Mouse (Mus musculus) ES-Bruce4 (cell line): Measurements from ENCODE around the gene Sh3glb1.

Experiments
- EP300 ChIP-seq: IDR thresholded peaks from 2 replicates; pipeline ENCODE4 v1.6.1; 2011; ENCODE audit warnings: low read depth, low read length; ENCODE audit not compliant: insufficient read depth
- POLR2A ChIP-seq: IDR thresholded peaks from one replicate; pipeline ENCODE4 v1.8.1; 2011; ENCODE audit warnings: low read length; ENCODE audit not compliant: insufficient read depth

DNA sequence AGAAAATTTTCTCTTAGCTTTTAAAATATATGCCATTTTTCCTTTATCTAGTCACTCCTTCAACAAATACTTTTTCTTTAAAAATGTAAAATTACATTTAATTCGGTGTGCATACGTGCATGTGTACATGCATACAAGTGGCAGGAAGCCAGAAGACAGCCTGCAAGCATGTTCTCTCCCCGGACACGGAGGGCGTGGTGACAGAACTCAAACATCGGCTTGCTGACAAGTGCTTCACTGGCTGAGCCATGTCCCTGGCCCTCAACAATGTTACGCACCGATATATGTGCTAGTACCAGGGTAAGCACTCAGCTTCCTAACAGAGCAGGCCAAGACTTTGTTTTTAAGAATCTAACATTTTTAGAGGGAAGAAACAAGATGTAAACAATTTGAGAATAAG, 5.5 kb downstream of the Sh3glb1 start:
- TF ChIP-seq EP300 (no peak), POLR2A (no peak)
